Mouse (Mus musculus) limb, embryonic 13.5 days (tissue): ENCODE measurements at regions not wholly inside any gene's neighbourhood (a gene's known extent, or its start where the extent isn't known, plus 50 kb on each side); places are given as distances from the start of the nearest gene placed in this dataset. TPM values are rescaled to one million over a fixed set of nuclear protein-coding genes. Genes with fewer than 3 reads are reported as not detected.

Experiments used
- microRNA-seq: library from miRNA; unstranded; fragments of <30 nt; microRNA quantifications from one replicate; pipeline ENCODE4, GENCODE M21; 2016

Small RNA genes lying in the stretch of these regions (microRNA-seq; reads per million reads assigned to microRNA genes)
- gene Gm22132, result not detected
